ENCODE assay signal across 10 mouse cellular contexts in the genomic region with DNA sequence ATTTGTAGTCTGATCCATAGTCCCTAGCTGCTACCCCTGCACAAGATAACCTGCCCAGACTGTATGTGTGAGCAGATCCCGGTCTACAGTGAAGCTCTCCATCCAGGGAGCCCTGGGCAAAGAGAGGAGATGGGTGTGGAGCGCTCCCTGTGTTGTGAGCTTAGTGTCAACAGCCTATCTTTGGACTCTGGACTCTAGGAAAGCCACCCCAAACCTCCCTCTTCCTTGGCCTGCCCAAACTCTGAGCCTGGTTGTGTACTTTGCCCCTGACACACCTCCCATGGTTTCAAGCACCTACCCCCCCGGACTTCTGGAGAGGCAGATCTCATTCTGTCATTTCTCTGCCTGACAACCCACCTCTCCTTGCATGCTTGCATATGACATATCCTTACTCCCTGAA.
DNase-seq lines count a peak whose midpoint lies in the region; ATAC-seq lines count a peak whose summit lies in the region.
"Had no signal": no experiment of that assay in that cellular context is flagged by ENCODE, and none has a peak within 500 bp of the region (broad histone marks: within the 10 kb centered on the region; RNA-seq: fewer than 3 reads in every experiment).

No protein-coding gene starts in this region.

- 88% methylated on average over 3 of the region's 3 CpGs for WGBS in midbrain, embryonic 10.5 days
- WGBS in midbrain, embryonic 14.5 days = 91% methylated on average over 3 of the region's 3 CpGs
- 86% methylated on average over 3 of the region's 3 CpGs for whole genome bisulfite sequencing in limb, embryonic 13.5 days

- no peak overlapping the region for H3K9ac ChIP-seq in midbrain, embryonic 14.5 days (replicated peaks; ENCODE audit: low read length)
- no peak overlapping the region for H3K9ac ChIP-seq in limb, embryonic 13.5 days
- H3K9ac ChIP-seq: forebrain, postnatal 0 days had no signal

- peak overlapping the region; percentile 24 for H3K27ac ChIP-seq in midbrain, embryonic 10.5 days (replicated peaks)
- H3K27ac ChIP-seq in midbrain, embryonic 14.5 days (replicated peaks; ENCODE audit: low read depth, low read length) = no peak overlapping the region; the same call in 1 of the 2 replicates
- H3K27ac ChIP-seq in limb, embryonic 13.5 days = peak overlapping the region; percentile 44; the same call in 1 of the 2 replicates

- no peak overlapping the region for H3K4me2 ChIP-seq in midbrain, embryonic 14.5 days (ENCODE audit: low read length)
- H3K4me2 ChIP-seq in limb, embryonic 13.5 days (replicated peaks) = no peak overlapping the region

- no peaks in the 10 kb centered on the region for H3K9me3 ChIP-seq in midbrain, embryonic 10.5 days (replicated peaks)
- no peaks in the 10 kb centered on the region for H3K9me3 ChIP-seq in midbrain, embryonic 14.5 days (ENCODE audit: control insufficient read depth, low read length)
- H3K9me3 ChIP-seq in limb, embryonic 13.5 days = no peaks in the 10 kb centered on the region
- H3K9me3 ChIP-seq: megakaryocyte, embryonic 14.5 days had no signal

- no peak overlapping the region for H3K4me3 ChIP-seq in midbrain, embryonic 10.5 days
- H3K4me3 ChIP-seq in midbrain, embryonic 14.5 days (replicated peaks; ENCODE audit: low read depth, low read length) = no peak overlapping the region
- no peak overlapping the region for H3K4me3 ChIP-seq in limb, embryonic 13.5 days

- DNase-seq in cerebellum, adult 11-12 months = peak; percentile 1
- no peak for DNase-seq in cerebellum, postnatal 4 days (ENCODE audit: low spot score in 2 of 2)
- DNase-seq in midbrain, embryonic 10.5 days (ENCODE audit: low spot score) = no peak
- no peak for DNase-seq in midbrain, embryonic 14.5 days
- peak; percentile 89 for DNase-seq in yolk sac, embryonic 10.5 days (ENCODE audit: low spot score)
- DNase-seq in layer of hippocampus, adult 11-12 months (ENCODE audit: low spot score) = no peak
- DNase-seq: forebrain, postnatal 0 days had no signal

- no peaks in the 10 kb centered on the region for H3K36me3 ChIP-seq in midbrain, embryonic 10.5 days
- H3K36me3 ChIP-seq in midbrain, embryonic 14.5 days (ENCODE audit: control insufficient read depth, insufficient read depth, low read length) = no peaks in the 10 kb centered on the region
- H3K36me3 ChIP-seq in limb, embryonic 13.5 days = no peaks in the 10 kb centered on the region

- H3K4me1 ChIP-seq in midbrain, embryonic 10.5 days = peaks cover 84% of the 10 kb centered on the region
- H3K4me1 ChIP-seq in midbrain, embryonic 14.5 days (ENCODE audit: control insufficient read depth, insufficient read depth, low read length) = peaks cover 30% of the 10 kb centered on the region
- H3K4me1 ChIP-seq in limb, embryonic 13.5 days = peaks cover 98% of the 10 kb centered on the region

- peaks cover 15% of the 10 kb centered on the region for H3K27me3 ChIP-seq in midbrain, embryonic 10.5 days (ENCODE audit: low read depth, poor library complexity, severe bottlenecking)
- no peaks in the 10 kb centered on the region for H3K27me3 ChIP-seq in midbrain, embryonic 14.5 days (ENCODE audit: control insufficient read depth, insufficient read depth, low read length)
- no peaks in the 10 kb centered on the region for H3K27me3 ChIP-seq in limb, embryonic 13.5 days

- no peak for ATAC-seq in midbrain, embryonic 14.5 days (ENCODE audit: low FRiP score, low TSS enrichment)
- no peak for ATAC-seq in limb, embryonic 13.5 days (ENCODE audit: low FRiP score, low read depth)
- no peak for ATAC-seq in frontal cortex, adult (ENCODE audit: low TSS enrichment)
- ATAC-seq: forebrain, postnatal 0 days had no signal

Comparison
In these comparisons a context has a peak if more than half of its experiments do, and no peak if none do; other contexts are left out.
1. DNase-seq: peak in cerebellum, adult 11-12 months (single experiment) and yolk sac, embryonic 10.5 days (single experiment); none in cerebellum, postnatal 4 days (0 of 2), midbrain, embryonic 10.5 days (single experiment), midbrain, embryonic 14.5 days (single experiment) and layer of hippocampus, adult 11-12 months (single experiment).